Mouse (Mus musculus): ENCODE results near the gene Rab44.

DNA sequence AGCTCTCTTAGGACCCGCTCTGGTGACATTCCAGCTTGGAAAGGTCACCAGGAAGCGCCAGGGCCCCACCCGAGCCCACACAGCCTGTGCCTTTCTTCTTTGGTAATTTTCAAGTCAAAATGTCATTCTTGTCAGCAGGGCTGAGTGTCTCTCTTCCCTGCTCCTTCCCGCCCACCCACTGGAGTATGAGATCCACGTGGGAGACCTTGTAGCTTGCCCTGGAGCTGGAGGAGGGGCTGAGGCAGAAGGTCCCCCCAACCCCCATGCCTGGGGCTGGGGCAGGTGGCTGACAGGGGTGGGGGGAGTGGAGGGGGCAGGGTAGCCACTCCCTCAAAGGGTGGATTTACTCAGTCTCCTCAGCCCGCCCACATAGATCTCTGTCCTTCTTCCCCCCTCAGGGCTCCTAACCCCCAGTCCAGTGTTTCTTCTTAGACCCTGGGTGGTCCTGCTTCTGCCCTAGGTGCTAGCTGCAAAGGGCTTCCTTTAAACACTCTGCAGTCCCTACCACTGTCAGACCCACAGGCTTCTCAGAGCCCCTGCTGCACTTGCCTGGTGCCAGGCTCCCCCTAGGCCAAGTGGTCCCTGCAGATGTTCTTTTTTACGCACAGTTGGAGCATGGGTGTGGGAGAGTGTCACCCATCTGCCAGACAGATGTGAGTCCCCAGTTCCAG is 71.6 kb downstream of the Rab44 start:
- no peak for TF ChIP-seq POLR2A (IDR thresholded peaks at IDR 0.05; ENCODE audit: control insufficient read depth, low read depth, low read length)
- no peak for TF ChIP-seq CTCF (IDR thresholded peaks at IDR 0.05; ENCODE audit: control insufficient read depth, insufficient read depth, insufficient replicate concordance, low read depth, low read length)
